Mouse (Mus musculus): ENCODE measurements at regions not wholly inside any gene's neighbourhood (a gene's known extent, or its start where the extent isn't known, plus 50 kb on each side); places are given as distances from the start of the nearest gene placed in this dataset.

- TF ChIP-seq TCF12 (IDR thresholded peaks at IDR 0.05; ENCODE audit: insufficient read depth, poor library complexity, severe bottlenecking) (no peak), USF1 (IDR thresholded peaks at IDR 0.05; ENCODE audit: low read depth) (no peak), MYOD1 (IDR thresholded peaks at IDR 0.05; ENCODE audit: control insufficient read depth in 1 of 3, insufficient read length in 2 of 3, low read depth in 2 of 3) (no peak), E2F4 (IDR thresholded peaks at IDR 0.05; ENCODE audit: insufficient read depth) (no peak), POLR2A (IDR thresholded peaks at IDR 0.05; ENCODE audit: insufficient read length, low read depth) (no peak), MAX (IDR thresholded peaks at IDR 0.05; ENCODE audit: low read depth) (no peak), POLR2AphosphoS2 (IDR thresholded peaks at IDR 0.05; ENCODE audit: insufficient read length, low read depth) (no peak), CEBPB (IDR thresholded peaks at IDR 0.05; ENCODE audit: insufficient read depth, poor library complexity, severe bottlenecking) (no peak)
Observed at GRCm38 (mm10) chr8:34371973-34372665, 260.6 kb upstream of the Gm10131 start.
